Mouse (Mus musculus) hematopoietic stem cell, adult 5-6 weeks (primary cell): ENCODE measurements around the gene Msantd2. TPM values are rescaled to one million over a fixed set of nuclear protein-coding genes. Genes with fewer than 3 reads are reported as not detected.

Experiments used
- ATAC-seq, 2 experiments: fragments of 125-278 bp in 1 of 2; replicated peaks in 1 of 2; 2 replicates each; pipeline ENCODE4 v1.8.0; 2016 to 2017; ENCODE audit warnings: inconsistent platforms in 2 of 2, mild to moderate bottlenecking in 2 of 2, moderate number of reproducible peaks in 2 of 2, low read depth in 1 of 2, moderate TSS enrichment in 1 of 2; ENCODE audit not compliant: low FRiP score in 2 of 2, poor library complexity in 2 of 2, severe bottlenecking in 2 of 2, insufficient read depth in 1 of 2, low TSS enrichment in 1 of 2
- total RNA-seq: library from RNA; stranded (forward); fragments of 172-1452, 232-1000 nt; gene quantifications from 2 replicates; pipeline ENCODE4 v1.2.3, GENCODE M21; 2017

The Msantd2 gene
- total RNA-seq, 1 experiment from 2014 or later, result 44.3 TPM

DNA sequence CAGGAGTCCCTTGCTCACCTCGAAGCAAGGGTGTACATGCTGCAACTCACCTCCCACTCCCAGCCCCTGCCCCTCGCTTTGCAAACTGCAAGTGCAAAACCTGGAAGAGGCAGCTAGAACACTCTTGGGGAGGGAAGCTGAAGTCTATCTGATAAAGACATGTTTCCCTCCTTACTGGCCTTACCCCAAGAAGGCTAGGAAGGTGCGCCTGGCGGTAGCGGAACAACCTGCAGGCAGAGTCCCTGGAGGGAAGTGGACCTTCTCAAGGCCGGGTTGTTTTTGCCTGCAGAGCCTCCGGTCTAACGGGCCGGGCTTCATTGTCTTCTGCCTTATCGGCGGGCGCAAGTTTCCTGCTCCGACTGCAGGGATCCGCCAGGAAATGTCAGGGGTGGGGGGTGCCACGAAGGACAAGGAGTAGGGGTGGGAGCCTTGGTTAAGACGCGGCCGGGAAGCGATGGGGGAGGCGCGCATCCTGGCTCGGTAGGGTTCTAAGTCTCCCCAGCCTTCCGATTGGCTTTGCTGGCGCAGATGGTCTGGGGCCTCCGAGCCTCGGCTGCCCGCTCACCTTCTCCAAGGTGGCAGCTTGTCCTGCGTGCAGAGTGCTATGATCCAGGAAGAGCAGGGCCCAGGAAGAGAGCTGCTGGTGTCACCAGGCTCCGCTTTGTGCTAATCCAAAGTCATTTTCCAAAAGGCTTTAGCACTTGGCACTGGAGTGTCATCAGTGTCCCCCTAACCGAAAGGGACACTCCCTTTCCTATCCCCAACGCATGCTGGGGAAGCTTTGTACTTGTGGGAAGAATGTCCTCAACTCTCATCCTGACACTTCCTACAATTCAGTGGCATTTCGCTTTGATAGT lies 41.1 kb downstream of the Msantd2 start:
- ATAC-seq, result peak; percentile 64 to 72

DNA sequence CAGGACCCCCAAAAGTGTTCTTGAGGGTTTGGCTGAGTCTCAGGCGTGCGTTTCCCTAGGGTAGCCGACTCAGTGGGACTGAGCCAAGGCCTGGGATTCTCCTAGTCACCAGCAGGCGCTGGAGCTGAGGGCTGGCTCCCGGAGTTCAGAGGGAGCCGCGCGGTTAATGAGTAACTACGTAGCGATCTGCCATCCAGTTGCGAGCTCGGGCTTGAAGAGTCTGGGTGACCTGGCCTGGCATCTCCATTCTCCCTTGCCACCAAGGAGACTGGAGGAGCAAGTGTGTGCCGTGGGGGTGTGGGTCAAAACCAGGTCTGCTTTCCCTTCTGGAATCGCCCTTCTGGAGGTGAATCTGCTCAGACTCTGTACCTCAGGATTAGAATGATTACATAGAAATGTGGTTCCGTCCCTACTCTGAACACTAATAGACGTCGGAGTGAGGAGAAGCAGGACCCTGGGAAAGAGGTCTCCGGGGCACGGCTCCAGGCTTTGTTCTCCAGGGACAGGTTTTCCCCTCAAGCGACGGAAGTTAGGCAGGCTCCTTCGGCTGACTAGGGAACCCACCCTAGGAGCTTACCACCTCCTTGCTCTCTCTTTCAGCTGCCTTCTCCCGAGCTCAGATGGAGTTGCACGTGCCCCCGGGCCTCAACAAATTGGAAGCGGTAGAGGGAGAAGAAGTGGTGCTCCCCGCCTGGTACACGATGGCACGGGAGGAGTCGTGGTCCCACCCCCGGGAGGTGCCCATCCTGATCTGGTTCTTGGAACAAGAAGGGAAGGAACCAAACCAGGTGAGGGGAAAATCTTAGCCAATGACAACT lies 42.0 kb downstream of the Msantd2 start:
- ATAC-seq, result peak; percentile 51 to 54; a peak in 3 of 4 replicates

DNA sequence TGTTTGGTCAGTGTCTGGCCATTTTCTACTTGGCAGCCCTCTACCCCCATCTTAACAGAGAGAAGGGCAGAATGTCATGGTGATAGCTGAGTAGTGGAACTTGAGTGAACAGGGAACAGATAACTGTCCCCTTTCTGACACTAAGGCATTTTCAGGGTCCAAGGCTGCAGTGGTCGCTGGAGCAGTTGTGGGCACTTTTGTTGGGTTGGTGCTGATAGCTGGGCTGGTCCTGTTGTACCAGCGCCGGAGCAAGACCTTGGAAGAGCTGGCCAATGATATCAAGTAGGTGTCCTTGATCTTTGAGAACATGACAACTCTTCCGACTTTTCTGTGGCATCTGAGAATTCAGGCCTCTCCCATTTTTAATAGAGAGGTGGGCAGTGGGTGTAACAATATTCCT lies 47.7 kb downstream of the Msantd2 start:
- no peak for ATAC-seq

DNA sequence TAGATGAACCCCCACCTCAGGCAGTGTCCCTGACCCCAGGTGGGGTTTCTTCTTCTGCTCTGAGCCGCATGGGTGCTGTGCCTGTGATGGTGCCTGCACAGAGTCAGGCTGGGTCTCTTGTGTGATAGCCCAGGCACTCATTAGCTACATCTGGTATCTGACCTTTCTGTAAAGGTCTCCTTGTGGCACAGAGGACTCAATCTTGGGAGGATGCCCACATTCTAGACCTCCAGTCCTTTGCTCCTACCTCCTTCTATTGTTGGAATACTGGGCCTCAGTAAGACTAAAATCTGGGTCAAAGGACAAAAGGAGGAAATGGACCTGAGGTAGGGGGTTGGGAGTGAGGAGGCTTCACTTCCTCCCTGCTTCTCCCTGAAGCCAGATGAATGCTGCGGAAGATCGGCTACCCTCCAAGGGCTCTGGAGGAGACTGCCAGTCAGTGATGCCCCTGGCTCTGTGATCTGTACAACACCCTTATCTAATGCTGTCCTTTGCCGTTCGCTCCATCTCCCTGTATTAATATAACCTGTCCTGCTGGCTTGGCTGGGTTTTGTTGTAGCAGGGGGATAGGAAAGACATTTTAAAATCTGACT lies 48.6 kb downstream of the Msantd2 start:
- ATAC-seq, result no peak

DNA sequence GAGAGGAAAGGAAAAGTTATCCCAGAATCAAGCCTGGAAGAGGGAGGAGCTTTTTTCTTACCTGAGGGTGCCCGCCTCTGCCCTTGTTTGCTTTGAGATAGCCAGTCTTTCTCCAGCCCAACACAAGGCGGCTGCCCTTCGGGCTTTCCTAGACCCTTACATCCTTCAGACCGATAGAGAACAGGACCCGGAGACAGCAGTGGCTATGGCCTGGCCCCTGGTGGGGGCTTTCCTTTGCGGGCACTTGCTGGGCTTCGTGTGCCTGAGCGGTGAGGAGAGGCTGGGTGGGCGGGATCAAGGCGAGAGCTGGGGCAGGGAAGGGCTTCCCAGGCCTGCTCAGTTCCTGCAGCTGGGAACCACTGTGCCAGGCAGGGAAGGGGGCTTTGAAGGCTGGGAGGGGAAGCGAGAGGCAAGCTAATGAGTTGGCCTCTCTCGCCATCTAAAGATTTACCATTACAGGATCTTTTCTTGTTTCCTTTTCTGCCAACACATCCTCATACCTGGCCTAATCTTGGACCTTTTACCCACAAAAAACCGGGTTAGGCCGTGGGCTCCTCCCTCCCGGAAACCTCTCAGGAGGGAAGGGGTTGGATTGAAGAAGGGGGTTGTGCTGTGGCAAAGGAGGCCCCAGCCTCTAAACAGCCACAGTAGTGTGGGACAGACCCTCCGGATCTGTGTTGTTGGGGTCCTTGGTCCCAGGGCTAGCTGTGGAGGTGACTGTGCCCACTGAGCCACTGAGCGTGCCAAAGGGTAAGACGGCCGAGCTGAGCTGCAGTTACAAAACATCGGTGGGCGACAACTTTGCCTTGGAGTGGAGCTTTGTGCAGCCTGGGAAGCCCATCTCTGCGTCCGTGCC lies 50.3 kb downstream of the Msantd2 start, which contains the start of gene Vsig2:
Gene Vsig2, plus strand, starts transcription at position 86 of the 856 bp plus-strand sequence.
- no peak for ATAC-seq

DNA sequence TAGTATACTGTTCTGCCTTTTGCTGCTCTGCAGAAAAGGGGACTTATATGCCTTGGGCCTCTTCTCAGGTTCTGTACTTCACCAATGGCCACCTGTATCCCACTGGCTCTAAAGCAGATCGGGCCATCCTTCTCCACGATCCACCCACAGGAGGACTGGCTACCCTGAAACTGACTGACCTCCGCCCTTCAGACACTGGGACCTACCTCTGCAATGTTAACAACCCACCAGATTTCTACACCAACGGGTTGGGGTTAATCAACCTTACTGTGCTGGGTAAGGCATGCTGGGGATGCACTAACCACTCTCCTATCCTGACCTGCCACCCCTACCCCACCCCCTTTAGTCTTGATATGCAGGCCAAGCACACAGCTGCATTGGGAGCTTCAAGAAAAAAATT lies 51.1 kb downstream of the Msantd2 start:
- ATAC-seq, result no peak

DNA sequence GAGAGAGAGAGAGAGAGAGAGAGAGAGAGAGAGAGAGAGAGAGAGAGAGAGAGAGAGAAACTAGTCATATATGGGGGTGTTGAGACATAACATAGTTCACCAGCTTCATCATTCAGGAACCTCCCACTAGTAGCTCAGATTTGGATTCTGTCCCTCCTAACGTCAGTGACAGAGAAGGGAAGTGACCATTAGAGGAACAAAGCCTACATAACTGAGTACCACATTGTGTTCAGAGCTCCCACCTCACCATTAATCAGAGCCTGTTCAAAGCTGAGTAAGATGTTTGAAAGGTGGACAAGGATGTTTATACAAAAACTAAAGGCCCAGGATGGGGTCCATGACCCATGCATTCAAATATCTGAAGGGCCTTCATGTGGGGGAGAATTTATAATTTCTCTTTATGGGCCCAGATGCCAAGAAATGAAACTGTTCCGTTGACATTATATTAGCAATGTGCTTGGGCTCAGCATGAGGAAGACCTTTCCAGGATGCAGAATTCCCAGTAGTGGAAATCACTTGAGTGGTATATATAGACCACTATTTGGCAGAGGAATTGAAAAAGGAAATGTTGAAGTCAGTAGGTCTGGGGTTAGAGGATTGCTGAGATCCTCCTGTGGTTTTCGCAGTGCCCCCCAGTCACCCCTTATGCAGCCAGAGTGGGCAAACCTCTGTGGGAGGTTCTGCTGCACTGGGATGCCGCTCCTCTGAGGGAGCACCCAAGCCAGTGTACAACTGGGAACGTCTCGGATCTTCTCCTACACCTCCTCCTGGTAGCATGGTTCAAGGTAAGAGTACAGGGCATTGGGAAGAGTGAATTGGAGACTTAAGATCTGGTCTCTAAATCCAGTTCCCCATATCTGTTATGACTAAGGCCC lies 51.8 kb downstream of the Msantd2 start:
- no peak for ATAC-seq

DNA sequence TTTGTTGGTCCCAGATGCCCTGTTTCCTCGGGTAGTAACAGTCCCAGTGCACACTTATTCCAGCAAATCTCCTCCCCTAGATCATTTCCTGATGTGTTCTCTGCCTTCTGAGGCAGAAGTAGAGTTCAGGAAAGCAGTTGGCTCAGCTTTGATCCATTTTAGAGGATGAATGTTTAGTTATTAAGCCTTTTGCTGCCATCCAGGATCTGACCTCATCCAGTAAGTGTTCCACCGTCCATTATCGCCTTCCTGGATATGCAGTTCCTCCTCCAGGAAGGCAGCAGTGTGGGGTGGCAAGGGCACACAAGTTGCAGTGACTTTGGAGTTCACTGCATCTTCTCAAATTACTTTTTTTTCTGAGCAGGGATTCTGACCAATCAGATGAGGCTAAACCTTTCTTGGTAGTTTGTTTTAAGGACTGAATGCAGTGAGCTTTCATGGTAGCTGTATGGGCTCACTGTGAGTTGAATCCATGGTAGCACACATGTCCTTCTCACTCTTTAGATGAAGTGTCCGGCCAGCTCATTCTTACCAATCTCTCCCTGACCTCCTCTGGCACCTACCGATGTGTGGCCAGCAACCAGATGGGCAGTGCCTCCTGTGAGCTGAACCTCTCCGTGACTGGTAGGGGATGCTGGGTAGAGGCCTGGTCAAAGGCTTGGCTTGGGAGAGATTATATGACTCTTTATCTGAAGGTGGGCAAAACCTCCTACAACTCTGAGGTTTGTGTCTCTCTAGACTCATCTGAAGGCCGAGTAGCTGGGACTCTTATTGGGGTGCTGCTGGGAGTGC lies 52.9 kb downstream of the Msantd2 start:
- ATAC-seq, result no peak

DNA sequence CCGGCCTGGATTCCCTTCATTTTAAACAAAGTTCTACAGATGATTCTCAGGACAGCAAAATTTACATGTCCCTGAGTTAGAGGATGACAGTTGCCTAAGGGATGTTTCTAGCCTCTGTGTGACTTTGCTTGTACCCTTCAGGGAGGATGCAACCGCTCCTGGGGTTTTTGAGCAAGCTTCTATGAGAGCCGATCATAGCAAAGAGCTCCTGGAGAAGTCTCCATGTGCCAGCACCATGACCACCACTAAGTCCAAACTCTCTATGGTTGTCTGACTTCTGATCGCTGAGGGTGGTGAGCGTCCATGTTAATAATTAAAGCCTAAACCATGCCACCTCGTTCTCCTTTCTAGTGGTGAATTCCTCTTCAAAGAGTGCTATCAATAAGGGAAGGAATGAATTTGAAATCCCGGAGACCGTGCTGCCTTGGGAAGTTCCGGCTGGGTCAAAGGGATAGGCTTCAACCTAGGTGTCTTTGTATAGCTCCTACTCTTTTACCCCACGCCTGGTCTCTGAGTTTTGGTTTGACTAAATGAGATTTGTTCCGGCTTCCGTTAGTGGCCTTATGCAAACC lies 54.8 kb downstream of the Msantd2 start:
- ATAC-seq, result no peak

DNA sequence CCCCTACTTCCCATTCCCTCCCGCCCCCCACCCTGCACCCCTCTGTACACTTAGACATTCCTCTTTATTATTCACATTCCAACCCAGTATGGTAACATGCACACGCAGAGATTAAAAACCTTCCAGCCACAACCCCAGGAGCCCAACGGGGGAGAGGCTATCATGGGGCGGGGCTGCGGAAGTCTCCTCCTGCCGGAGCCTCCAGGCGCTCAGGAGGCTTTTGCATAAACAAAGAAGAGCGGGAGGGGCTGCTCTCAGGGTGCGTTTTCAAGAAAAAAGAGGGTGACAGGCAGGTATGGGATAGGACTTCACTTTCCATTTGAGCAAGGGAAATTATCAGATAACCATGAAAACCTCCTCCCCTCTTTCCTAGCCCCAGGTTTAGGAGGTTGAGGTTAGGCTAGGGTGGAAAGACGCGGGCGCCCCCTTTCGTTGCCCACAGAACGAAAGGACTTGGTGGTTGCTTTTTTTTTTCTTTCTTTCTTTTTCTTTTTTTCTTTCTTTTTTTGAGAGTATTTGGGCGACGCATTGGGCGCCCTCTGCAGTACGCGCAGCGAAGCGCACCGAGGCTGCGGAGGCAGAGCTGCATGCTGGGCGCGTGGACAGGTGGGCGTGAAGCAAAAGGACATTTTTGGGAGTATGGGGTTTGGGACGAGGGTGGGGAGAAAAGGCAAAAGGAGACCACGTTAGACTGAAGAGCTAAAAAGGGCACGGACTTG lies 55.5 kb downstream of the Msantd2 start:
- ATAC-seq, result peak; percentile 72 to 75

DNA sequence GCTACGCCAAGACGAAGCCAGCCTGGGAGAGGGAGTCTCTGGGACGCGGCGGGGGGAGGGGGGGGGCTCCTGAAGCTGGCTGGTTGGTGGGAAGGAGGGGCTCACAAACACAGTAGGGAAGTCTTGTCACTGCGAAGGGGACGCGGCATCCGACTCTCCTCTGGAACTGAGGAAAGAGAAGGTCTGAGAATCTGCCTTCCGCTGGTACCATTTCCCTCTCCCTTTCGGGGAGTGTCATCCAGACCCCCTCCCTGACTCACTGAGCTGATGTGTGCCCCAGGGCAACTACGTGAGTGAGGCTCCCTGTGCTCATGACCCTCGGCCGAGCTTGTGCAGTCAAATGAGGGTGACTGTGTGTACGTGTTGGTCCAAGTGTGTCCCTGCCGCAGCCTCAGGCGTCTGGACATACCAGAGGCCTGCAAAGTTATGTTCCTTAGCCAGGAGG lies 56.1 kb downstream of the Msantd2 start:
- ATAC-seq, result no peak

DNA sequence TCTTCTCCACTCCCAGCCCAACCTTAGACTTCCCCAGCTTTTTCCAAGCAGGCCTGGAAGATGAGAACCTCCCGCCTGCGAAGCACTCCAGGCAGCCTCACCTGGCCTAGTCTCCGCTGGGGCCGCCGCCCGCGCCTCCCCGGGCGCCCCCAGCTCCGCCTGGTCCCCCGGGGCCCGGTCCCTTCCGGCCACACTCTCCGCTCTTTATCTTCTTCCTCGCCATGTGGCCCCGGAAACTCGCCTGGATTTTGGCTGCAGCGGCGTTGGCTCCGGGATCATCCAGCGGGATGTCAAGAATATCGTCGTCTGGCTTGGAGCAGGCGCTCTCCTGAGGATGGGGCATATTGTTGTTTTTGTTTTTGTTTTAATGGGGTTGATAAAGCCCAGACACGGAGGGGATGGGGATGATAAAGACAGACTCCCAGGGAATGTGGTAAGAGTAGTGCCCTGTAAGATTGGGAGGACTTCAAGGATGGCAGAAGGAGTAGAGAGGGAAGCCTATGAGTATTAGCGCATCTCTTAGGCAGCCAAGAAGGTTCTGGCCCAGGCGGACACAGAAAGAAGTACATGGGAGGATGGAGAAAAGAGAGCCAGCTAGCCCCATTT lies 56.8 kb downstream of the Msantd2 start:
- no peak for ATAC-seq

DNA sequence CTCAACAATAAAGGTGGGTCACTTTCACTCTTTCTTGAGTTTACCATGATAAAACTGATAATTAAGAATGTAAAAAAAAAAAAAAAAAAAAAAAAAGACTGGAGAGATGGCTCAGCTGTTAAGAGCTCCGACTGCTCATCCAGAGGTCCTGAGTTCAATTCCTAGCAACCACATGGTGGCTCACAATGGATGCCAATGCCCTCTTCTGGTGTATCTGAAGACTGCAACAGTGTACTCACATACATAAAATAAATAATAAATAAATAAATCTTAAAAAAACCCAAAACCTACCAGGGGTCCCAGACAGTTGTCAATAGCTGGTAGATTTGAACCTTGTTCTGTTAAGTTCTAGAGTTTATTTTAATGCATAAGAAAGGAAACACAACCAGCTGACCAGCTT lies 57.8 kb downstream of the Msantd2 start:
- no peak for ATAC-seq

DNA sequence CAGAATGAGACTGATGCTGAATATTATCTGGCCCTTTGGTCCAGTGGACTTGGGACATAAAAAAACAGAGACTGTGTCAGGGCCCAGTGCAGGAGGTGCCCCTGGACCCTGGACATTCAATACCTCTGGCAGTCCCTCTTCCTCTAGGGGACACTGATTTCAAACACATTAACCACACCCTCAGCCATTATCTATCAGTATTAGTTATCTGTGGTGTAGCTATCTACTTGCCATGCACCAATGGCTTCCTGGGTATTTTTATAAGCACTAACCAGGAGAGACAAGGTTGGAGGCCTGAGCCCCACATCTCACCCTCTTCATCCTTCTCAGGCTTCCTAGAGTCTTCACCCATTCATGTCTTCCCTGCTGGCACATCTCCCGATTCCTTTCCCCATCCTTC lies 61.3 kb downstream of the Msantd2 start:
- ATAC-seq, result no peak
